Mouse (Mus musculus): Measurements from ENCODE around the gene Spsb2. TPM values are rescaled to one million over a fixed set of nuclear protein-coding genes. Genes with fewer than 3 reads are reported as not detected.
"Not testable (repeated sequence)": the region's sequence is repeated elsewhere in the genome, so short reads cannot be mapped to it uniquely, and the experiment has no call there.

Gene Spsb2
- polyA plus RNA-seq, 1 experiment from 2014 or later, result 9.5 TPM

DNA sequence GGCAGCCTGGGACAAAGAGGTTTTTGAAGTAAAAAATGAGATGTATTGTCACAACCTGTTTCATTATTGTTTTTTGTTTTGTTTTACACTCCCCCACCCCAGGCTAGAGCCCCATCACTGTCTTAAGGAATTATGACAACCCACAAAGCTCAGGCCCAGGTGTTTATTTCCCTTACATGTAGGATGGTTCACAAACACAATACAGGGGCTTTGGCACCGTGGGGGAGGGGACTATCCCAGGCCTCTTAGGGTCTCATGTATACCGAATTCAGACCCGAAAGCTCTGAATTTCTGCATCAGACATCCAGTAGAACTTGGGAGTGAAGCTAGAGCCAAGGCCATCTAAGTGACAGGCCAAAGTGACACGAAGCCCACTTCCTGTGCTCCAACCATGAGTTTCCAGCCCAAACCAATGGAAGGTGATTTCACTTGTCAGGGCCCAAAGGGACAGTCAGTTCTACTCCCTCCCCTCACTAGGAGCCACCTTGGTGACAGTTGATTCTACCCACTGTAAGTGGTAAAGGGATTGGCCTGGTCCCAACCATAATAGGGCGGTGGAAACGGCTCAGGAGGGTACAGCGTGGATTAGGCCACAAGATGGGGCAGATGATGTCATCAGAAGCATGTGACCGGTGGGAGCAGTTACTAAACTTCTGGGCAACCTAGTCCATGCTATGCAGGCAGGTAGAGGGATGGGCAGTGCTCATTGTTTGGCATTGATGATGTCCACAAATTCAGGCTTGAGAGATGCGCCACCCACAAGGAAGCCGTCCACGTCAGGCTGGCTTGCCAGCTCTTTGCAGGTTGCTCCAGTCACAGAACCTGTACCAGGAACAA is 2.3 kb downstream of the Spsb2 start:
- ATAC-seq (ENCODE audit: insufficient read depth); H3K9me3 ChIP-seq (replicated peaks); H3K4me3 ChIP-seq (replicated peaks); H3K27me3 ChIP-seq; H3K9ac ChIP-seq: not testable (repeated sequence)
- Histone ChIP-seq H3K27ac (replicated peaks) (peak overlapping the region; percentile 91; the same call in 1 of the 2 replicates), H3K4me2 (peak overlapping the region; percentile 98; the same call in 1 of the 2 replicates), H3K36me3 (replicated peaks) (peaks cover 35% of the 10 kb centered on the region), H3K4me1 (replicated peaks) (peaks cover 89% of the 10 kb centered on the region)
- 77% methylated on average over 11 of the region's 11 CpGs for WGBS (ENCODE audit: insufficient replicate concordance)

- H3K9ac ChIP-seq, result no peak overlapping the region
- H3K36me3 ChIP-seq (replicated peaks), result peaks cover 41% of the 10 kb centered on the region
- no peak overlapping the region for H3K4me2 ChIP-seq
- no peaks in the 10 kb centered on the region for H3K27me3 ChIP-seq
- no peaks in the 10 kb centered on the region for H3K9me3 ChIP-seq (replicated peaks)
- H3K4me3 ChIP-seq (replicated peaks), result no peak overlapping the region
- H3K4me1 ChIP-seq (replicated peaks), result peaks cover 84% of the 10 kb centered on the region
- ATAC-seq (ENCODE audit: insufficient read depth), result no peak
- 74% methylated on average over 4 of the region's 4 CpGs for WGBS (ENCODE audit: insufficient replicate concordance)
- H3K27ac ChIP-seq (replicated peaks), result 0 out of 2 replicates have a peak overlapping the region, but pooled peaks have one; percentile 86
Observed at GRCm38 (mm10) chr6:124811403-124811665, 2.9 kb downstream of the Spsb2 start.

- no peaks in the 10 kb centered on the region for H3K9me3 ChIP-seq (replicated peaks)
- no peaks in the 10 kb centered on the region for H3K27me3 ChIP-seq
- peak overlapping the region; percentile 86 for H3K27ac ChIP-seq (replicated peaks)
- peaks cover 78% of the 10 kb centered on the region for H3K4me1 ChIP-seq (replicated peaks)
- H3K9ac ChIP-seq, result peak overlapping the region; percentile 66
- WGBS (ENCODE audit: insufficient replicate concordance), result 74% methylated on average over 24 of the region's 24 CpGs
- H3K4me2 ChIP-seq, result peak overlapping the region; percentile 88
- no peak for ATAC-seq (ENCODE audit: insufficient read depth)
- H3K36me3 ChIP-seq (replicated peaks), result peaks cover 47% of the 10 kb centered on the region
- H3K4me3 ChIP-seq (replicated peaks), result peak overlapping the region; percentile 68
Observed at GRCm38 (mm10) chr6:124811701-124812560, 3.5 kb downstream of the Spsb2 start.

DNA sequence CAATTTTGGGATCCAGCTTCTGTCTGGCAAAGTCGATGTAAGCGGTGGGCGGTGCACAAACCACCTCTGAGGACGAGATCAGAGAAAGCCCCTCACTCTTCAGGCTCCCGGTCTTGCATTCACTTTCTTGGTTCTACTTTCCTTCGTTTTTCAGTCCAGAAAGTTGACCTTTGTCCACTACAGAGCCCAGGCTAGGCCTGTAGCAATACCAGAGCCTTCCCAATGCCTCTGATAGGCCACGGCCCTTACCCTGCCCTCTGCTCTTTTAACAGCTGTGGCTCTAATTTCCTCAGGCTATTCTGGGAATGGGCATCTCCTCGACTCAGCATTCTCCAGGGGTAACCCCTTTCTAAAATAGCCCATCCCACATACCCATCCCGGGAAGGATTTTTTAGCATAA is 4.4 kb downstream of the Spsb2 start:
- Histone ChIP-seq H3K4me3 (replicated peaks) (peak overlapping the region; percentile 68), H3K36me3 (replicated peaks) (peaks cover 56% of the 10 kb centered on the region), H3K4me2 (peak overlapping the region; percentile 88), H3K27ac (replicated peaks) (peak overlapping the region; percentile 86), H3K9me3 (replicated peaks) (no peaks in the 10 kb centered on the region), H3K27me3 (no peaks in the 10 kb centered on the region), H3K4me1 (replicated peaks) (peaks cover 70% of the 10 kb centered on the region), H3K9ac (peak overlapping the region; percentile 66)
- 23% methylated on average over 9 of the region's 9 CpGs for WGBS (ENCODE audit: insufficient replicate concordance)
- ATAC-seq (ENCODE audit: insufficient read depth), result no peak

DNA sequence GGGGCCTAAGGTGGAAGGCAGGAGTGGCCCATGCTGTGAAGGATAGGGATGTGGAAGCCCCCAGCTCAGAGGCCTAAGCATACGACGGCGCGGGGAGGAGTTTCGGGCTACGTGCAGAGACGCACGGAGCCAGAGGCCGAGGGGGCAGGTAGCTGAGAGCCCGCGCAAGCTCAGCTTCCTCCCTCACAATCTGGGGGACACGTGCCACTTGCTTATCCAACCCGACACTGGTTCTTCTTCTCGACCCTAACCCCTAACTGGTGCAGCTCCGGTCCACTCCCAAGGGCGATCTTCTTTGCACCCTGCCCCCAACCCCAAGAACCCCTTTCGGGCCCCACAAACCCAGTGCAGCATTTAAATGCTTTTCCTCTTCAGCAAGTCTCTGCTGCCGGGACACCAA is 5.0 kb downstream of the Spsb2 start:
- peak overlapping the region; percentile 66 for H3K9ac ChIP-seq
- H3K27me3 ChIP-seq, result no peaks in the 10 kb centered on the region
- H3K4me3 ChIP-seq (replicated peaks), result peak overlapping the region; percentile 68
- 0% methylated on average over 18 of the region's 18 CpGs for WGBS (ENCODE audit: insufficient replicate concordance)
- ATAC-seq (ENCODE audit: insufficient read depth), result peak; percentile 67
- peak overlapping the region; percentile 86 for H3K27ac ChIP-seq (replicated peaks)
- peak overlapping the region; percentile 88 for H3K4me2 ChIP-seq
- no peaks in the 10 kb centered on the region for H3K9me3 ChIP-seq (replicated peaks)
- H3K36me3 ChIP-seq (replicated peaks), result peaks cover 63% of the 10 kb centered on the region
- H3K4me1 ChIP-seq (replicated peaks), result peaks cover 64% of the 10 kb centered on the region

GRCm38 (mm10) chr6:124813933-124814332 is 5.5 kb downstream of the Spsb2 start, which contains the start of gene Tpi1:
Gene Tpi1 (minus strand): TSS chr6:124814296.
- peak within 1 kb of the TSS; percentile 88 for H3K4me2 ChIP-seq
- H3K9ac ChIP-seq, result peak within 1 kb of the TSS; percentile 66
- H3K4me1 ChIP-seq (replicated peaks), result peaks cover 61% of the 10 kb centered on the region
- WGBS (ENCODE audit: insufficient replicate concordance), result under 1% methylated on average over 22 of the region's 22 CpGs
- no peaks in the 10 kb centered on the region for H3K9me3 ChIP-seq (replicated peaks)
- no peaks in the 10 kb centered on the region for H3K27me3 ChIP-seq
- peaks cover 67% of the 10 kb centered on the region for H3K36me3 ChIP-seq (replicated peaks)
- H3K4me3 ChIP-seq (replicated peaks), result peak within 1 kb of the TSS; percentile 68
- ATAC-seq (ENCODE audit: insufficient read depth), result peak; percentile 81
- H3K27ac ChIP-seq (replicated peaks), result peak within 1 kb of the TSS; percentile 86

- H3K27ac ChIP-seq (replicated peaks), result peak overlapping the region; percentile 86
- 34% methylated on average over 8 of the region's 8 CpGs for WGBS (ENCODE audit: insufficient replicate concordance)
Observed at GRCm38 (mm10) chr6:124814448-124814847, 6.0 kb downstream of the Spsb2 start.

DNA sequence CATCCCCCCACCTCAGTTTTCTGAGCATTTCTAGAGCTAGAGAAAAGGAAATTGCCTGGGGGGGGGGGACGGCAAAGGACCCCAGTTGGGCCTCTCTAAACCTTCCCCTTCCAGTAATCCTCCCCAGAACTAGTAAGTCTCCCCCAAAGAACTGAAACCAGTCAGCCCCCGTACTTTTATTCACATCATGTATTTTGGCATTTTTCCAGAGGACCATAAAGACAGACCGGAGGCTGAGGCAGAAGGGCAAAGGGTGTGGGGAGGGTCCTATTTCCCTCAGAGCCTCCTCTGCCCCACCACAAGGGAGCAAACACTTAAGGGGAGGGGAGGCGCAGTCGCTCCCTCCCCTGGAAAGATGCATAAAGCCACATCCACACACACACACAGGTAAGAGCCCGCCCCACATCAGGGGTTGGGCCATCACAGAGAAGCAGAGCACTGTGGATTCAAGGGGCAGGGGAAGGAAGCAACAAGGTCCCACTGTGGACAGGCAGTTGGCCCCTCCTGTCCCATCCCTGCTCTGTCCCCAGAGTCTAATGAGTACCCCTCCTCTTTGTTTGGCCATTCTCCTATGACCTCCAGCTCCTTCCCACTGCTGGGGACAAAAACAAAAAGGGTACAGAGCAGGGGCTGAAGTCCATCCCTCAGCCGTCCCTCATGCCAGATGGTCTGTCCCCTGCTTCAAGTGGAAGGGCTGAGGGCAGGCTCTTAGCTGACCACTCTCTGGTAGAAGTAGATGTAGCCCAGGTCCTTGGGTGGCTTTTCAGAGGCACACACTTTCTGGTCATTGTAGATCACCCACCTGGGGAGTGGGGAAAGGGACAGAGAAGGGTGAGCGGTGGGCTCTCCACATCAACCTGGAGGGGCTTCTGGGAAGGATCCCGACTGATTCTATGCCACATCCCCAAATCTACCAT is 6.7 kb downstream of the Spsb2 start:
- peaks cover 75% of the 10 kb centered on the region for H3K36me3 ChIP-seq (replicated peaks)
- 64% methylated on average over 9 of the region's 9 CpGs for WGBS (ENCODE audit: insufficient replicate concordance)
- H3K27ac ChIP-seq (replicated peaks), result no peak overlapping the region
- no peaks in the 10 kb centered on the region for H3K9me3 ChIP-seq (replicated peaks)
- H3K9ac ChIP-seq, result no peak overlapping the region
- peak overlapping the region; percentile 88 for H3K4me2 ChIP-seq
- H3K27me3 ChIP-seq, result no peaks in the 10 kb centered on the region
- H3K4me1 ChIP-seq (replicated peaks), result peaks cover 49% of the 10 kb centered on the region
- no peak for ATAC-seq (ENCODE audit: insufficient read depth)
- H3K4me3 ChIP-seq (replicated peaks), result no peak overlapping the region; the same call in 1 of the 2 replicates

More at GRCm38 (mm10) chr6:124814448-124814847, 6.0 kb downstream of the Spsb2 start:
- no peaks in the 10 kb centered on the region for H3K9me3 ChIP-seq (replicated peaks)
- peak overlapping the region; percentile 68 for H3K4me3 ChIP-seq (replicated peaks)
- ATAC-seq (ENCODE audit: insufficient read depth), result no peak
- H3K9ac ChIP-seq, result peak overlapping the region; percentile 66; the same call in 1 of the 2 replicates
- no peaks in the 10 kb centered on the region for H3K27me3 ChIP-seq
- H3K4me2 ChIP-seq, result peak overlapping the region; percentile 88
- peaks cover 56% of the 10 kb centered on the region for H3K4me1 ChIP-seq (replicated peaks)
- peaks cover 72% of the 10 kb centered on the region for H3K36me3 ChIP-seq (replicated peaks)

GRCm38 (mm10) chr6:124816611-124817010 is 8.2 kb downstream of the Spsb2 start:
- H3K9me3 ChIP-seq (replicated peaks), result no peaks in the 10 kb centered on the region
- ATAC-seq (ENCODE audit: insufficient read depth), result no peak
- no peak overlapping the region for H3K4me3 ChIP-seq (replicated peaks)
- WGBS (ENCODE audit: insufficient replicate concordance), result 86% methylated on average over 4 of the region's 4 CpGs
- no peaks in the 10 kb centered on the region for H3K27me3 ChIP-seq
- no peak overlapping the region for H3K9ac ChIP-seq
- H3K4me2 ChIP-seq, result no peak overlapping the region
- peaks cover 76% of the 10 kb centered on the region for H3K36me3 ChIP-seq (replicated peaks)
- H3K27ac ChIP-seq (replicated peaks), result no peak overlapping the region
- peaks cover 39% of the 10 kb centered on the region for H3K4me1 ChIP-seq (replicated peaks)

DNA sequence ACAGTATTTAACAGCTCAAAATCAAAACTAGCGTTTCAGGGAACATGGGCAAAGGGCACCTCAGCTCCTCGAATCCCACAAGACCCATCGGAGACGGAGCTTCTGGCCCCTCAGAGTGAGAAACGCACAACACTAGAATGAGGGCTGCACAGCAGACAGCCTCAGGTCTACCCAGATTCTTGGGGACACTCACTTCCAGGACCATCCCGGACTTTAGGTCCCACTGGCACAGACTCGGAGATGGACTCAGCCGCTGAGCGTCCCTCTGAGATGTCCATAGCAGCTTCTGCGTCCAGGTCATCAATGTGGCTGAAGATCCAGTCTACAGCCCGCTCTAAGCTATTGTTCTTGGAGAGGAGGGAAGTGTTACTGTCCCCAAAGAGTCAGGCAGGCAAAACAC is 8.7 kb downstream of the Spsb2 start:
- WGBS (ENCODE audit: insufficient replicate concordance), result 82% methylated on average over 11 of the region's 11 CpGs
- peaks cover 34% of the 10 kb centered on the region for H3K4me1 ChIP-seq (replicated peaks)
- ATAC-seq (ENCODE audit: insufficient read depth), result no peak
- no peak overlapping the region for H3K4me2 ChIP-seq
- H3K9ac ChIP-seq, result no peak overlapping the region
- H3K4me3 ChIP-seq (replicated peaks), result no peak overlapping the region
- no peak overlapping the region for H3K27ac ChIP-seq (replicated peaks)
- no peaks in the 10 kb centered on the region for H3K27me3 ChIP-seq
- no peaks in the 10 kb centered on the region for H3K9me3 ChIP-seq (replicated peaks)
- peaks cover 76% of the 10 kb centered on the region for H3K36me3 ChIP-seq (replicated peaks)

Data from liver, embryonic 15.5 days (tissue).